Mouse (Mus musculus) retina, adult 2 months (tissue): ENCODE measurements around the gene 2310030G06Rik.

Experiments used
- DNase-seq: peaks from one replicate; pipeline ENCODE4 v3.0.0-alpha.2; 2012; ENCODE audit warnings: low read depth, low spot score

2310030G06Rik gene

GRCm38 (mm10) chr9:50742744-50743143 is 3.6 kb downstream of the 2310030G06Rik start:
- no peak for DNase-seq

GRCm38 (mm10) chr9:50742261-50742660 is 4.1 kb downstream of the 2310030G06Rik start:
- no peak for DNase-seq

- no peak for DNase-seq
Observed at GRCm38 (mm10) chr9:50740867-50741784, 5.2 kb downstream of the 2310030G06Rik start.

- DNase-seq: peak; percentile 83
Observed at GRCm38 (mm10) chr9:50738914-50739870, 7.1 kb downstream of the 2310030G06Rik start, which contains the start of gene Dixdc1. TSS of gene Dixdc1 (minus strand) at chr9:50739517.

- DNase-seq: peak; percentile 55
Observed at GRCm38 (mm10) chr9:50734989-50735388, 11.3 kb downstream of the 2310030G06Rik start.

GRCm38 (mm10) chr9:50732560-50732959 is 13.8 kb downstream of the 2310030G06Rik start:
- DNase-seq: no peak

GRCm38 (mm10) chr9:50729600-50729999 is 16.7 kb downstream of the 2310030G06Rik start:
- no peak for DNase-seq

- DNase-seq: peak; percentile 54
Observed at GRCm38 (mm10) chr9:50727925-50728651, 18.2 kb downstream of the 2310030G06Rik start.

GRCm38 (mm10) chr9:50727171-50727924 is 19.0 kb downstream of the 2310030G06Rik start:
- no peak for DNase-seq

GRCm38 (mm10) chr9:50725921-50726590 is 20.3 kb downstream of the 2310030G06Rik start:
- DNase-seq: no peak

- DNase-seq: no peak
Observed at GRCm38 (mm10) chr9:50724661-50725330, 21.5 kb downstream of the 2310030G06Rik start.

GRCm38 (mm10) chr9:50724147-50724546 is 22.2 kb downstream of the 2310030G06Rik start:
- DNase-seq: no peak

GRCm38 (mm10) chr9:50723406-50723805 is 22.9 kb downstream of the 2310030G06Rik start:
- no peak for DNase-seq

- DNase-seq: no peak
Observed at GRCm38 (mm10) chr9:50722451-50722911, 23.9 kb downstream of the 2310030G06Rik start.

- no peak for DNase-seq
Observed at GRCm38 (mm10) chr9:50721061-50721460, 25.3 kb downstream of the 2310030G06Rik start.

GRCm38 (mm10) chr9:50718878-50719277 is 27.5 kb downstream of the 2310030G06Rik start:
- no peak for DNase-seq

GRCm38 (mm10) chr9:50714188-50714587 is 32.1 kb downstream of the 2310030G06Rik start:
- no peak for DNase-seq

- no peak for DNase-seq
Observed at GRCm38 (mm10) chr9:50711337-50711736, 35.0 kb downstream of the 2310030G06Rik start.

- DNase-seq: no peak
Observed at GRCm38 (mm10) chr9:50709108-50709507, 37.2 kb downstream of the 2310030G06Rik start.
